Comparison of ENCODE assay signal across 8 mouse cellular contexts in the genomic region with DNA sequence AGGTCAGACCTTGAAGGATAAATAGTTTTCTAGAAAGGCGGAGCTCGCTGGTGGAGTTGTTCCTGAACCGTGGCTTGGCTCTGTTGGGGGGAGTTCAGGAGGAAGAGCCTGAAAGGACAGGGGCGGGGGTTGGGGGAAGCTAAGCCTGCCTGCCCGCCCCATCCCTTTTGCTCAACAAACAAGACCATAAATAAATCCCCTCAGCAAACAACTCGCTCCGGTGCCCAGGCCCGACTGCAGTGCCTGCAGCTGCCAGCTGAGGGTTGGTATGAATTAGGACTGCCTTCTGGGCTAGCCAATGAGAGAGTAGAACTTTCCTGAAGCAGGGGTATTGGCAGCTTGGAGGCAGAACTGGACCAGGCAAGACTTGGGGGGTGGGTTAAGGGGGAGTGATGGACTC. TPM values are rescaled to one million over a fixed set of nuclear protein-coding genes. Genes with fewer than 3 reads are reported as not detected.
DNase-seq lines count a peak whose midpoint lies in the region; ATAC-seq and TF ChIP-seq lines count a peak whose summit lies in the region.

No protein-coding gene starts in this region.

- no peak overlapping the region for H3K27ac ChIP-seq in cortical plate, adult 2 months (ENCODE audit: insufficient read depth, low read length)
- 0 out of 2 replicates have a peak overlapping the region, but pooled peaks have one; percentile 73 for H3K27ac ChIP-seq in intestine, embryonic 15.5 days
- peak overlapping the region; percentile 70 for H3K27ac ChIP-seq in midbrain, embryonic 10.5 days (replicated peaks)
- H3K27ac ChIP-seq in stomach, embryonic 14.5 days (ENCODE audit: low read length), result peak overlapping the region; percentile 33; the same call in 1 of the 2 replicates

- intact Hi-C loops in left cerebral cortex, postnatal 14 days (cut with DNase I), result no loop called here

- DNase-seq in gastrocnemius, postnatal 25 days, result peak; percentile 82
- peak; percentile 70 to 78 for DNase-seq in left cerebral cortex, postnatal 14 days (ENCODE audit: low spot score in 2 of 2)
- peak; percentile 47 for DNase-seq in midbrain, embryonic 10.5 days (ENCODE audit: low spot score)

- peak overlapping the region; percentile 79 for H3K4me3 ChIP-seq in erythroblast, embryonic 14.5 days (replicated peaks)
- H3K4me3 ChIP-seq in cortical plate, adult 2 months (ENCODE audit: insufficient read depth, low read length), result peak overlapping the region; percentile 84
- H3K4me3 ChIP-seq in intestine, embryonic 15.5 days (replicated peaks), result peak overlapping the region; percentile 61
- H3K4me3 ChIP-seq in midbrain, embryonic 10.5 days, result peak overlapping the region; percentile 68
- peak overlapping the region; percentile 51 for H3K4me3 ChIP-seq in stomach, embryonic 14.5 days (ENCODE audit: low read depth, low read length)

- peaks cover 62% of the 10 kb centered on the region for H3K36me3 ChIP-seq in erythroblast, embryonic 14.5 days (ENCODE audit: control insufficient read depth)
- no peaks in the 10 kb centered on the region for H3K36me3 ChIP-seq in intestine, embryonic 15.5 days
- H3K36me3 ChIP-seq in midbrain, embryonic 10.5 days, result no peaks in the 10 kb centered on the region
- no peaks in the 10 kb centered on the region for H3K36me3 ChIP-seq in stomach, embryonic 14.5 days (ENCODE audit: control insufficient read depth, insufficient read depth, low read length)

- 3% methylated on average over 8 of the region's 8 CpGs for WGBS in intestine, embryonic 15.5 days
- under 1% methylated on average over 8 of the region's 8 CpGs for WGBS in midbrain, embryonic 10.5 days
- 6% methylated on average over 8 of the region's 8 CpGs for WGBS in stomach, embryonic 14.5 days

- H3K4me1 ChIP-seq in erythroblast, embryonic 14.5 days (ENCODE audit: control insufficient read depth), result peaks cover 85% of the 10 kb centered on the region
- H3K4me1 ChIP-seq in cortical plate, adult 2 months (ENCODE audit: control insufficient read depth, insufficient read depth, low read length), result no peaks in the 10 kb centered on the region
- H3K4me1 ChIP-seq in intestine, embryonic 15.5 days (replicated peaks), result peaks cover 25% of the 10 kb centered on the region
- peaks cover 27% of the 10 kb centered on the region for H3K4me1 ChIP-seq in midbrain, embryonic 10.5 days
- peaks cover 18% of the 10 kb centered on the region; the same call in 1 of the 2 replicates for H3K4me1 ChIP-seq in stomach, embryonic 14.5 days (ENCODE audit: control insufficient read depth, insufficient read depth, low read length)

- no peak for ATAC-seq in erythroblast, adult 5-6 weeks (replicated peaks; ENCODE audit: low FRiP score, poor library complexity, severe bottlenecking)
- ATAC-seq in intestine, embryonic 15.5 days, result no peak
- no peak; the same call in 1 of the 2 replicates for ATAC-seq in stomach, embryonic 14.5 days (ENCODE audit: insufficient number of reproducible peaks, insufficient read depth, low FRiP score, low read depth)

- peak; percentile 97 for TF ChIP-seq POLR2A in cortical plate, adult 2 months (IDR thresholded peaks at IDR 0.05; ENCODE audit: extremely low read depth, insufficient read depth, low read length)

- no peaks in the 10 kb centered on the region for H3K9me3 ChIP-seq in erythroblast, embryonic 14.5 days (ENCODE audit: control insufficient read depth, low read length)
- H3K9me3 ChIP-seq in intestine, embryonic 15.5 days, result no peaks in the 10 kb centered on the region
- H3K9me3 ChIP-seq in midbrain, embryonic 10.5 days (replicated peaks), result no peaks in the 10 kb centered on the region
- H3K9me3 ChIP-seq in stomach, embryonic 14.5 days (ENCODE audit: control insufficient read depth, low read depth, low read length), result no peaks in the 10 kb centered on the region

- peaks cover 10% of the 10 kb centered on the region; the same call in 1 of the 2 replicates for H3K27me3 ChIP-seq in erythroblast, embryonic 14.5 days (ENCODE audit: control insufficient read depth)
- no peaks in the 10 kb centered on the region for H3K27me3 ChIP-seq in intestine, embryonic 15.5 days (replicated peaks)
- peaks cover 39% of the 10 kb centered on the region for H3K27me3 ChIP-seq in midbrain, embryonic 10.5 days (ENCODE audit: low read depth, poor library complexity, severe bottlenecking)
- no peaks in the 10 kb centered on the region for H3K27me3 ChIP-seq in stomach, embryonic 14.5 days (ENCODE audit: control insufficient read depth, insufficient read depth, low read length)

- peak overlapping the region; percentile 97 for H3K4me2 ChIP-seq in intestine, embryonic 15.5 days (replicated peaks)
- H3K4me2 ChIP-seq in stomach, embryonic 14.5 days (replicated peaks; ENCODE audit: low read depth, low read length), result peak overlapping the region; percentile 97

- H3K9ac ChIP-seq in intestine, embryonic 15.5 days, result 0 out of 2 replicates have a peak overlapping the region, but pooled peaks have one; percentile 8
- H3K9ac ChIP-seq in stomach, embryonic 14.5 days (replicated peaks; ENCODE audit: low read depth, low read length), result no peak overlapping the region

- TF ChIP-seq CTCF in cortical plate, adult 2 months (IDR thresholded peaks at IDR 0.05; ENCODE audit: extremely low read depth, insufficient read depth, low read length), result 0 out of 2 replicates have a peak, but pooled peaks have one; percentile 6

RNA-seq across cellular contexts. Expression of gene Gmpr, which starts 1.3 kb away (rescaled TPM):
- polyA plus RNA-seq in erythroblast, embryonic 14.5 days (2012), result 229 and 320 TPM in 2 replicates
- 0.96 and 1.3 TPM in 2 replicates for total RNA-seq in erythroblast, adult 5-6 weeks (2015; ENCODE audit: low replicate concordance)
- 2.4 and 4.6 TPM in 2 replicates for total RNA-seq in erythroblast, adult 5-6 weeks (2017; ENCODE audit: low replicate concordance)
- 77.8 and 79.9 TPM in 2 replicates for polyA plus RNA-seq in cortical plate, adult 2 months (2012; rRNA removed)
- 100 to 1,000 TPM; 132 to 159 TPM for total RNA-seq in gastrocnemius, postnatal 25 days (2021)
- 26.9 and 28.7 TPM in 2 replicates for polyA plus RNA-seq in intestine, embryonic 15.5 days (2015; fragmentation: Nextera tagmentation; extraction: Ambion mirVana)
- total RNA-seq in left cerebral cortex, postnatal 14 days (2021), result 10 to 100 TPM; 40.7 to 45.2 TPM
- polyA plus RNA-seq in midbrain, embryonic 10.5 days (2016; fragmentation: Nextera tagmentation; extraction: Ambion mirVana), result 26.9 and 30.0 TPM in 2 replicates
- 34.6 and 35.4 TPM in 2 replicates for polyA plus RNA-seq in stomach, embryonic 14.5 days (2014; fragmentation: Nextera tagmentation; extraction: Ambion mirVana)
